Mouse (Mus musculus) ovary, postnatal 14 days (tissue): Measurements from ENCODE around the gene Arhgap21.

Experiments
- DNase-seq: peaks from one replicate; pipeline ENCODE4 v3.0.0; 2022; ENCODE audit warnings: low spot score

The Arhgap21 gene

DNA sequence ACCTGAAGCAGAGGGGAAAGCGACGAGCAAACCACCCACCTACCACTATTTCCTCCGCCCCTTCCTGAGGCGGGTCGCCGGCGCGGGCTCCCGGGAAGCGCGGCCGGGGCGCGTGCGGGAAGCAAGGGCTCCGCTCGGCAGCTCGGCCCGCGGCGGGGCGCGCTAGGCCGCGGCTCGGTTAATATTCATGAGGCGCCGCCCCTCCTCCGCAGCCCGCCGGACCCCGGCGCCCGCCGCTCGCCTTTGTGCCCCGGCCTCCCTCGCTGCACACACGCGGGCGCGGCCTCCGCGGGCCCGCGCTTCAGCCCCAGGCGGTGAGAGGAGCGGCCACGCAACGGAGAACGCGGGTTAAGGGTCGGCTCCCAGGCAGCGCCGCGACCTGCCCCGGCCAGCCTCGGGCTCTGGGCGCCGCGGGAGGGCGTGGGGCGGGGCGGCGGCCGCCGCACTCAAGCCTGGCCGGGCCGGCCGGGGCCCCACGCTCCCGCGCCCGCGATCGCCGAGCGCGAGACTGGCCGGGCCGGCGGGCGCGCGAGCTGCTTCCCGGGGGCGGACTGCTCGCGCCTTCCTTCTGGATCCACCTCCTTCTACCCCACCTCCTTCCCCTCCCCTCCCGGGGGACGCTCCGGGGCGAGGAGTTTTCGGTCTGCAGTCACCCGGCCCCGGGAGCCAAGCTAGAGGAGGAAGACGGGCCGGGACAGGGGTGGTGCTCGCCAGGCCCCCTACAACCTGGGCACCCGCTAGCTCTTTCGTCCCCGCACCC is at the start of gene Arhgap21:
TSS of gene Arhgap21 (minus strand) at position 441 of the 760 bp plus-strand sequence.
- DNase-seq = peak; percentile 67

DNA sequence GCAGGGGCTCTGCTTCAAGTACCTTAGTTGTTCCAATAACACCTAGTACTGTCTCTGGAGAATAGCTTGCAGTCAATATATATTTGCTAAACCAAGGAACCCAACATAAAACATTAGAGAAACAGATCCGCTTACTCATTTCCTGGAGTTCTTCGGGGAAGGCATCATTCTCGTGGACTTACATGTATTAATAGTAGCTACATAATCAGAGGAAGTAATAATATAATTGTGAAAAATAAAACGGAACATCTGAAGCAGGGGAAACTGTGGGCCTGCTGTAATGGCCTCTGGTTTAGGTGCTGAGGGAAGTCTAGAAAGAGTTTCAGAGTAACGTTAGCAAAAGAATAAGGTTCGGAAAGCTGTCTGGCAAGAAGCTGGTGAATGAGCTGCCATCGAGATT is 47.9 kb upstream of the Arhgap21 start:
- DNase-seq = no peak

DNA sequence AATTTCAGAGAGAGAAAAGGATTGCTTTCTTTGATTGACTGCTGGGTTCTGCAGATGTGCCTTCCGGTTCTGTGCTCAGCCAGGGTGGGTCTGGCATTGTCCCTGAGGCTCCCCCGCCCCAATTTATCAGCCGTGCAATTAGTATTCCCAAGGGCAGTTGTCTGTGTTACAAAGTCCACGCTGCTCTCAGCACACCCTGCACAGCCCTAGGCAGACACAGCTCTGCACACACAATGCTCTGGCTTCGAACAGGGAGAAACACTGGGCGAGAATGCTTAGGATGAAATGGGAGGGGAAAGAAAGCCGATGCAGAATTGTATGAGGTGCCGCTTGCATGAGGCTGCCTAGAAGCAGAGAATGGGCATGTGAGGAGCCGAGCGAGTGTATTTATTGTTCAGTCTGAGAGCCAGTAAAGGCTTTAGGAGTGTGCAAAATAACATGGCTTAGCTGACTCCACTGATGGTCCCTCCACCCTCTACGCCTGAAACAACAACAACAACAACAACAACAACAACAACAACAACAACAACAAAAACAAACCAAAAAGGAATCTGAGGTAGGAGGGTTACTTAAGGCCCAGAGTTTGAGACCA is 42.2 kb upstream of the Arhgap21 start:
- no peak for DNase-seq

DNA sequence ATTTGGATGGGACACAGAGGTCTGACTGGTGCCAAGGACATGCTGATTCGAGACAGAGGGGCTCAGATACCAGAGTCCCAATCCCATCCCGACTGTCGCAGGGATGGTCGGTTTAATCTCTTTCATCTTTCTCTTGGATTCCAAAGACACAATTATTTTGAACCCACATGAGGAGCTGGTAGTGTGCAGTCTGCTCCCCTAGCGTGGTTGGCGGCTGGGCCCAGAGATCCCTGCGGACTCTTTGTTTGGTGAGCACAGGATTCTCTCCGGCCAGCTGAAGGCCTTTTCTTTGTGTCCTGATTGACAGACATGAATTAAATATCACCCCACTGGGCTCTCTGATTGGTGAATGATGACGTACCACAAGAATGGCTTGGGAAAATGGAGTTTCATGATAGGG is 41.5 kb upstream of the Arhgap21 start:
- DNase-seq = no peak

DNA sequence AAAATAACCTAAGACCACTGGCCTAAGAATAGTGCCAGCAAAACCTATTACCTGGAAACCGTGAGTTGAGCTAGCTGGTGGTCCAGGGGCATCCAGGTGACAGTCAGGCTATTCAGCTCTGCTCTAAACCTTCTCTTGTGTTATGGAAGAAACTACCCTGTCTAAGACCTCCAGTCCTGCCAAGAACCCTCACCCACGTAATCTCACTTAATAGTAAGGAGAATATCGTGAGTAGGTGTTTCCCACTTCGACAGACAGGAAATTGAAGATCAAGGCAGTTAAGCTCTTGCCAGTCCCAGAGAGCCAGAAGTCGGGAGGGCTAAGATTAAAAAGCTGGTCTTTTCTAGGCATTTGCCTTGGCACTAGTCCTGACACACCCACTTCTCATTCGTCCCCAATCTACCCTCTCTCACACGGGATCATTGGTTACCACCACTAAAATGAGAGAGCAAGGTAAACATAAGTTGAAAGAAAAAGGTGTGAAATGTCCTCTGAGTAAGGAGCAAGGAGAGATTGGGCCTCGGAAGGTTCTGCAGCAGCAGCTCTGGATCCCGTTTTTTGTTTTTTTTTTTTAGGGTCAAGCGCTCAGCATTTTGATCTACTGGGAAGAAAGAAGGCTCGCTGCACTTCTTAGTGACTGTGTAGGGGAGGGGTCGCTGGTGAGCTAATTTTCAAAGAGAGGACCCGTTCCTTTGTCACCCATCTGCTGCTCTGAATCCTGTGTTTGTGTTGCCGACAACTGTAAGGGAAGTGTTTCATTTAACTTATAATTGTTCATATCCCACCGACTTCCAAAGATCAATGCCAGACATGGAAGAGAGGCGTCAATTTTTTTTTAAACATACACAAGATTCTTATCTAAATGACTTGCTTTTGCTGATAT is 40.8 kb upstream of the Arhgap21 start:
- no peak for DNase-seq

DNA sequence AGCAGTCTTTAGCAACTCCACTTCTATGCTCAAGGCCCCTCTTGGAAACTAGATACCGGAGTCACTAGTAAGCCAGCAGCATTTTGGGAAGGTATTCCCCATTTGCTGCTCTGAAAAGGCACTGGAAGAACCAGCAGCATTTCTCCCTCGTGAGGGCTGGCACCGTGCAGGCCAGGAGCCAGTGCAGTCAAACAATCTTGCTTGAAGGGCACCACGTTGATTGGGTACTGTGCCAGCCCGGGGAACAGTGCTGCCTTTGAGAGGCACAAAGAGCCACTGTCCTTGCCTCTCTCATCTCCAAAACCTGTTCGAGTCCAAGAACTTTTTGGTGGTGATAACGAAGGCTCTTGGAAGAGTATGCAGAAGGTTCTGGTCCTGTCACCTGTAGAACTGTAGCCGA is 33.9 kb upstream of the Arhgap21 start:
- no peak for DNase-seq

DNA sequence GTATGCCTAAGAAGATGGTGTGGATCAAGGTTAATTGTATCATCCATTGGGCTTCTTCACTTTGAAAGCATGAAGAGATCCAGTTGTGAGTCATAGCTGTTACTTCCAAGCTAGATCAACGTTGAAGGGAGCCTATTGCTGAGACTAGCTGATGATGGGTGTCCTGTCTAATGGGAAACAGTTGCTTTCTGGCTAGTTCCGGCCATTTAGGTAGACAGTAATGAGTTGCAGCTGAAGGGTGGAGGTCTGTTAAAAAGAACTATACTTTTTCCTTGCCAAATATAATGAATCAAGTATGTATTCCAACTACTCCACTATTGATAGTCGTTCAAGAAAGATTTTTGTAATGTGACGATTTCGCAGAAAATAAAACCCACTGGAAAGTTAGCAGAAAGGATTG is 32.5 kb upstream of the Arhgap21 start:
- DNase-seq = no peak

DNA sequence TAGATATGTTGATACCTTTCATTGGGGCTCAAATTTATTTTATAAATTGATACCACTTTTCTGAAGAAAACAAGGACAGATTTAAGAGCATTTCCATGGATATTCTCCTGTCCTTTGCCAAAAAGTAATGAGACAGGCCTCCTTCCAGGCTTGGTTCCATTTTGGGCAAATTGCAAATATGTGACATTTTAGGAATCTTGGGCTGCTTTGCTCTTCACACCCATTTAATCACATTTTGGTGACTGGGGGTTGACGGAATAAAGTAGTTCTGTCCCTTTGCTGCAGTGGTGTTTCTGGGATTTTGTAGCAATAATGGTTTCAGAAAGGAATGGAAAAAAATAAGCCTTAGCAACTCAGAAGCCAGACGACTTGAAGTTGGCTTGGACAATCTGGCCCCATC is 26.9 kb upstream of the Arhgap21 start:
- no peak for DNase-seq

DNA sequence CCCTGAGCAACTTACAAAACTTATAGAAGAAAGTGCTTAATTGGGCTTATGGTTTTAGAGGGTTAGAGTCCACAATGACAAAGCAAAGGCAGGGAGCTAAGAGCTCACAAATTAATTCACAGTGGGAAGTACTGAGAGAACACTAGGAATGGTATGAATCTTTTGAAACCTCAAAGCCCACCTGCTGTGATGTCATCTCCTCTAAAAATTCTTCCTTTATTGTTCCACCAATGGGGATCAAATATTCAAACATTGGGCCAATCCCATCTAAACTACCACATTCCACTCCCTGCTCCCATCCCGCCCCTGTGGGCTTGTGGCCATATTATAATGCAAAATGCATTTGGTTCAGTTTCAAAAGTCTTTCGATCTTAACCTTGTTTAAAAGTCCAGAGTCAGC is 22.8 kb upstream of the Arhgap21 start:
- no peak for DNase-seq

DNA sequence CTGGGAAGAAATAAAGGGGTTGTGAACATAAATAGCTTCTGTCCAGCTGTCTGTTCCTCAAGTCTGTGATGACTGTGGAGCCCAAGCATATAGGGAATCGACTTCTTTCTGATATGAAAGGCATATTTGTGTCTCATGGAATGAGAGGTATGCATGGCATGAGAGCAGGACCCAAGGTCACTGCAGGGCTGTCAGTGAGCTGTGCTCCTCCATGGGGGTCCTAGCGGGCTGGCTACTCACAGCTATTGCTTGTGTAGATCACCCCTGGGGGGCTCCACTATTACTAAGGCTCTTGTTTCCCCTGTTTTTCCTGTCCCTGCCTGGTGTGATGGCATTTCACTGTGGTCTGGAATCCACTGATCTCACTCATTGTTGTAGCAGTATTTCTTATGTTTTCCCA is 22.2 kb upstream of the Arhgap21 start:
- no peak for DNase-seq

DNA sequence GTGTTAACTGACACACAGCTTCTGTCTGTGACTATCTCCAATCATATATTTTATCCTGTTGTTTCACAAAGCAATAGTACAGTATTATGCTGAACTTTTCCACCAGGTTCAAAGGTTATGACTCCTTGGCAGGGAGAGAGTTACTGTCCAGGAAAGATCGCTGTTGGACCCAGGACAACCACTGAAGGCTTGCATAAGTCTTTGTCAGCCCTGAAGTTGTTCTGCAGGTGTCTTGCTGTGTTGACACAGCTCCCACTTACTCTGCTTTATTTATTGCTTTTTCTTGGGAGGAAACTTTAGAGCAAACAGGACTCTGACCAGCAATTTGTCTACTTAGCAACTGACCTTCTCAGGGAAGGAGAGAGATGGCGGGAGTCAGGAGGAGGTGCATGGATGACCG is 21.4 kb upstream of the Arhgap21 start:
- no peak for DNase-seq

DNA sequence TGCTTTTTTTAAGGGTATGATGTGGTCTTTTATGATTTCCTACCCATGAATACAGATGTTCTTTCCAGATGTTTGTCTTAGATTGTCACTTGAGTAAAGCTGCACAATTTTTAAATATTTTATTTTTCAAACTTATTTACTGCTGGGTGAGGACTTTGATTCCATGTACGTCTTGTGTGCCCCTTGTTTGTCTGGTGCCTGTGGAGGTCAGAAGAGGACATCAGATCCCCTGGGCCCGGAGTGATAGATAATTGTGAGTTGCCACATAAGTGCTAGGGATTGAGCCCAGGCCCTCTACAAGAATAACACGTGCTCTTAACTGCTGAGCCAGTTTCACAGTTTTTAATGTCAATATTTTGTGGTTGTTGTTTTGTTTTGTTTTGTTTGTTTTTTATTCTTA is 19.1 kb upstream of the Arhgap21 start:
- no peak for DNase-seq

DNA sequence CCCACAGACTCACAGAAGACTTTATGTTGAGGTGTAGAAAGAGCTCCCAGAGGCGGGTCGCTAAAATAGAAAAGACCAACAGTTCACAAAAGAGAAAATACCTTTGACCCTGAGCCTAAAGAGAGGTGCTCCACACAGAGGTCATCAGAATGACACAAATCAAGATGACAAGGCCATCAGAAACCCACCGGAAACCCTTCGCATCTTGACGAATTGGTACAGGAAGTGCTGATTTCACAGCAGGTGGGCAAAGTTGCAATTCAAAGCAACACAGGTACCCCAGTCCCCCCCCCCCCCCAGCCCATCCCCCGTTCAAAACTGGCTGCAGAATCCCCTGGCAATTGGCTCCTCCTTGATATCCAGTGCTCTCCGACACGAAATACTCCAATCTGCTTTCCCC is 10.0 kb upstream of the Arhgap21 start:
- no peak for DNase-seq

DNA sequence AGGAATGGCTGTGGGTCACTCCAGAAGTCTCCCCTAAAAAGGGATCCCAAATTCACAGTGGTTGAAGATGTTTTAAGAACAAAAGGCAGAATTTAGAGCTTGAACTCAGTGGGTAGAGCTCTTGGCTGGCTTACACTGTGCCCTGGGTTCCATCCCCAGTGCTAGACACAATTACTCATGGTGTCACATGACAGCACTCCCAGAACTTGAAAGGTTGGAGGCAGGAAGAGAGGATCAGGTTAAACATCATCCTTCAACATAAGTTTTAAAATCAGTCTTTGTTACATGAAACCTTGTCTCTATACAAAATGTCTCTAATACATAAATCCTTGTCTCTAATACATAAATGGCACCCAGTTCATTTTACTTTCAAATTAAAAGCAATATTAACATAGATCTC is 8.4 kb upstream of the Arhgap21 start:
- no peak for DNase-seq

DNA sequence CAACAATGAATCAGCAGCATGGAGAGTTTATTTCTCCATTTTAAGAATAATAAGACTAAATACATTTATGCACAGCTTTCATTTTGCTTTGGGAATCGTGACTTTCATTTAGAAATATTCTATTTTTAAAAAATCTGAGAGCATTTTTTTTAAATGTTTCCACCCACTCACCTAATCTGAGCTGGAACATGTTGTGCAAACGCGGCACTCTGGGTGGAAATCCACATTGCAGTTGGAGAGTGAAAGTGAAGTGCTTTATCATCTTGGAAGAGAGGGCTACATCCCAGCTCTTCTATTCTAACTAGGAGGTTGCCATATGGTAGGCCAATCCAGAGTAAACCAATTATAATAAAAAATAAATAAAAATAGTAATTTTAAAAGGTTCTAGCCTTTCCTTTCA is 4.8 kb upstream of the Arhgap21 start:
- DNase-seq = no peak

DNA sequence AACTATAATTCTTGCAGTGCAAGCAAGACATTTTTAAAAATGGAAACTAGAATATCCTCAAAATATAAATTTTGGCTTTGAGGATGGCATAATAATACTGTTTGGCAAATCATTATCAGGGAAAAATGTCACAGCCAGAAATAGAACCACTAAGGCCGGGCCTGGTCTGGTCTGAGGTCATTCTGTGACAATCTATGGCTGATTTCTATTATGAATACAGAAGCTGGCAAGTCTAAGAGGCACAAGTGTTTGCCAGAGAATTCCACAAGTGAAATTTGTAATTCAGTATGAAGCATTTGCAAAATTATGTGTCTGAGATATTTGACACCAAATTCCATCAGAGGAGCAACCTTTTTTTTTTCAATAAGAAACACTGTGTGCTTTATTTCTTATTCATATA is 3.5 kb upstream of the Arhgap21 start:
- no peak for DNase-seq

DNA sequence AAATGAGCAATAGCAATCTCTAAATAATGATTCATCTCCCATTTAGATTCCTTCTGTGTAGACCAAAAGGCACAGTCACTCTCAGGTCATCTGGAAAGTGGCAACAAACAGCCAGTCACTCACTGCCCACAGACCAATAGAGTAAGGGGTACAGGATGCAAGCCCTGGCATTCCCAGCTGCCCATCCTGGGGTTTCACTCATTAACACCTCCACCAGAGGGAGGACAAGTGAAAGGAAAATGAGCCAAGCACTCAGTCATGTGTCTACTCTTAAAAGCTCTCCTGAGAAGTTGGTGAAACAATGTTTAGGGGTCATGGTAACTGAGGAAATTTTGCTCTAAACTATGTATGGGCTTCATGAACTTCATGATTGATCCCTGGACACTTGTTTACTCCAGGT is 2.9 kb upstream of the Arhgap21 start:
- no peak for DNase-seq

DNA sequence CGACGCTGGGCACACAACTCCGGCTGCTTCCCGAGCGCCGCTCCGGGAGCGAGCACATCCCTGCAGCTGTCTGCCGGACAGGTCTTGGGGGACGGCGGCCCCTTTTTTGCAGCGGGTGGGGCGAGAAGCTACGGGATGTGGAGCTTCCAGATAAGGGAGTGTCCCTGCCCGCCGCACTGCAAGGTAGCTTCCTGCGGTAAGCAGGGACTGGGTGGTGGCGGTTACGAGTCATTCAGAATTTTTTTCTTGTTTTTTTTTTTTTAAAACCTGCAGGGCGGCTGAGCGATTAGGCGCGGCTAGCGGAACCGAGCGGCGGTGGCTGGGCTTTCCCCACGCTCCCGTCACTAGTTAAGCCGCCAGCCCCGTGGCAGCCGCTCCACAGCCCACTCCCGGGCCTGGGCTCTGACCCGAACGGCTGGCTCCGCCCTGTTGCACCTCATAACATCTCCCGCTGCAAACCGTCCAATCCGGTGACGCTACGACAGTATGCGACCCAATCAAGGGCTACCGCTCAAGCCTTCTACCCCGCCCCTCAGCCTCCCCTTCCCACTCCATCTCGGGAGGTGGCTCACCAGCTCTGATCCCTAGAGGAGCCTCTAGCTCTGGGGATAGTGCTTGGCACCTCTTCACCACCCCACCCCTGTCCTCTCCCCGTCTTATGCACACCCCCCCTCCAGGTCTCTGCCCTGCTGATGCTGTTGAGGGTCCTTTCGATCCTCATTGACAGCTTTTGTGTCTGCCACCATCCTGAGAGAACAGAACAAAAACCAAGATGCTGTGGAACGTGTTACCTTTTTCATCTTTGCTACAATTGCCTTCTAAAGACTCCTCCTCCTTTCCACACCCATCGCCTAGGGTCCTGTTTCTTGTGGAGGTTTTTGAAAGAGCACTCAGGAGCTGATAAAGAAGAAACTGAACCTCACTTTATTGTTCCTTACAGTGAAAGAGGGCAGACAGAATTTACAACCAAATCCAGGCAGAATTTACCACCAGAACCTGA is 820 bp upstream of the Arhgap21 start:
- DNase-seq = peak; percentile 83

DNA sequence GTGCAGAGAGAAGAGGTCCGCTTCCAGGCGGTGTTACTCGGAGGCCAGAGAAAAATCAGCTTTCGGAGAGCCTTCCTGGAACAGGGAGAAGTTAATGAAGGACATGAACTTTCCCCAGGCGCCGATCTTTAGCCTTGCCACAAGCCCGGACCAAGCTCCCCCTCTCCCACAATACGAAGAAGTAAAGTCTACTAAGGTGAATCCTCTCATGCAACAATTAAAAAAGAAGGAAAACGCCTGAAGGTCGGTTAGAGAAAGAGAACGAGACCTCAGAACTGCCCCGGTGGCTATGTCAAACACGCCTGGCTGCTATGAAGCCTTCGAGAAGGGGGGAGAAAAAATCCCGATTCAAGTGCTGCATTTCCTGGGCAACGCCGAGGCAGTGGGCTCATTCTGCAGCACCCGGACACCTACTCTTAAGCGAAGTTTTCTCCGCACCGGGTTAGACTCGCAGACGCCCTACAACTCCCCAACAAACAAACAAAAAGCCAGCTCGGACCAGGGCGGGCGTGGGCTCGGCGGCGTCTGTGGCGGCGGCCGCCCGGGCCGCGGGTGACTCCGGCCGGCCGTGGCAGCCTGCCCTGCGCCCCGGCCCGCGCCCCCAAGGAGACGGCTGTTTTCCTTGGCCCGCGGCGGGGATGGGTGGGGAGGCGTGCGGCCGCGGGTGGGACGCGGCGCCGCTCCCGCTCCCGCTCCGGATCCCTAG is 882 bp downstream of the Arhgap21 start:
- DNase-seq = peak; percentile 25

DNA sequence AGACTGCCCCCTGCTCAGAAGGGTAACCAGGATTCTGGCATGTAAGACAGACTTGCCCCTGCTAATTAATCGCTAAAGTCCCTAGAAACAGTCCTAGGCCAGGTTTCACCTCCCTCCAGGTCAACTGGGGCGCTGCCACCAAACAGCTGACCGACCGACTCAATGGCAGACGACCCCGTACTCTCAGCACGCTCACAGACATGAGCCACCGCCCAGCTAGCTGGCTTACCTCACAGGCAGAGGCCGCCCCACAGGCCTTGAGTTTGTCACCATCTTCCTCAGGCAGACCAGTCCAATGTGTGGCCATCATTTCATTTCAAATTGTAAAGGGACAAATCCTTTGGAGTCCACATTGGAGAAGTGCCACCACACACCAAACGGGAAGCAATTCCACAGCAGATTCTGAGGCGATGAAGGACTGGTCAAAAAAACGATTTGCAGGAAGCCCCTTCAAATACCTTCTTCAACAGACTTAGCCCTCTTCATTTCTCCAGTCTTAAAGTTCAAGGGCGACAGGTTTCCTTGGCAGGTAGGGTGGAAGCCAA is 1.5 kb downstream of the Arhgap21 start:
- peak; percentile 12 for DNase-seq
